Mouse (Mus musculus) urinary bladder, postnatal 36 days (tissue): ENCODE measurements at regions not wholly inside any gene's neighbourhood (a gene's known extent, or its start where the extent isn't known, plus 50 kb on each side); places are given as distances from the start of the nearest gene placed in this dataset.
"Not testable (repeated sequence)": the region's sequence is repeated elsewhere in the genome, so short reads cannot be mapped to it uniquely, and the experiment has no call there.

Experiments
- DNase-seq, 2 experiments: peaks; one replicate each; pipeline ENCODE4 v3.0.0; 2022; ENCODE audit warnings: low spot score in 2 of 2, mixed read lengths in 1 of 2

DNA sequence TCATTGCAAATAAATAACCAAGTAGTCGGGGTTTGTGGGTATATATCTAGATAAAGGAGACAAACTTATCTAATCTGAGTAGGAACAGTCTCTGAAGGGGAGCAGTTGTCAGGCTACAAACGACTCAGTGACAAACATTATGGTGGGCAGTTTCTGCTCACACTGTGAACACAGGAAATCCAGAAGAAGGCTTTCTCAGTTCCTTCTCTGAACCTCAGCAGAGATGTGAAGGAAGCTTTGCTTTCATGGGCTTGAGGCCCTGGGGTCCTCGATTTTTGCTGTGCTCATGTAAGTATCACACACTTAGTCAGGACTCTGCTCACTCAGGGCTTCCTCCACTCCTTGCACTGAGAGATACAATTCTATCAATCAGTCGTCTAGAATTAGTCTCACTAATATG lies 994.7 kb upstream of the Foxg1 start:
- DNase-seq = no peak

DNA sequence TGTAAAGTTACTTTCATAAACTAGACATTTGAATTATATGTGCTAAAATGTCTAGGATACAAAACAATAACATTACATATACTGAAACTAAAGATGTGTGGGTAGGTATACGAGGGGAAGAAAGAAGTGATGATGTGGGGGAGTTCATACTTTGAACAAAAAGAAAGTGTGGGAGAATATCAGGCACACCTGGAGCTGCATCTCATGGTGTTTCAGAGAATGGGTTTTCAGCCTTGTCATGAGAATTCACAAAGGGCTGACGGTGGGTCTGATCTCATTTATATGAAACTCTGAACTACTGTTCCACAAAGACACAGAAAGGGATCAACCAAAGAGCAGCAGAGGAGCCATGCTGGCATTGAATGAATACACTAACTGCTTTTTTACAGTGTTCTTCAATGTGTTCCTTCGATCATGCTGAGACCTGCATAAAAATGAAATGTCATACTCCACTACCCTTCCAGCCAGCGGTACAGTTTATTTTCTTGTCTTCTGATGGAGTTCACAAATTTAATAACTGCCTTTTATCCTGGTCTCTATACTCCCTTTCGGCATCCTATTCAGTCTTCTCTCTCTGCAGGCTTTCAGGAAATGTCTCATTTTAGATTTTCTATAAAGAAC lies 994.2 kb upstream of the Foxg1 start:
- no peak for DNase-seq

GRCm38 (mm10) chr12:48391008-48391407 lies 991.5 kb upstream of the Foxg1 start:
- no peak for DNase-seq

DNA sequence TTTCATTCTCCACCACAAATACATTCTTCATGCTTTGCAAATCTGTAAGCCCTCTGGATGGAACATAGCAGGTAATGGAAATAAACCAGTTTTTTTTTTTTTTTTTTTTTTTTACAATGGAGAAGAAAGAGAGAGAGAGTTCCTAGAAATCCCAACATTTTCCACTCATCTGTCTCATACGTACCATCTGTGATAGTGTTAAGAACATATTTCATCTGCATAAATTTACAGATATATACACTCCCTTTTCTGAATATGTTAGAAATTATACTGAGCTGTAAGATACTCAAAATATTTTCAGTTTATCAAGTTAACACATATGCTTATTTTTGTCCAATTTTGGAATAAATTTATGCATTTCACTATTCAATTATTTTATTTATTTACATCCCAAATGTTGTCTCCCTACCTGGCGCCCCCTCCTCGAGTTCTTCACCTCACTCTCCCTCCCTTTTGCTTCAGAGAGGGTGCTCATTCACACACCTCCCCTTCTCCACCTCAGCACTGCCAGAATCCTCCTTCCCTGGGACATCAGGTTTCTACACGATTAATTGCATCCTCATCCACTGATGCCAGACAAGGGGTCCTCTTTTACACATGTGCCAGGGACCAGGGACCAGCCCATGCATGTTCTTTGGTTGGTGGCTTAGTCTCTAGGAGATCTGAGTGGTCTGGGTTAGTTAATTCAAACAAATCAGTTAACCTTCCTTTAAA lies 943.0 kb upstream of the Foxg1 start:
- no peak for DNase-seq

GRCm38 (mm10) chr12:48448719-48449118 lies 933.7 kb upstream of the Foxg1 start:
- not testable (repeated sequence) for DNase-seq

- no peak for DNase-seq
Measured at GRCm38 (mm10) chr12:48462392-48462791, 920.1 kb upstream of the Foxg1 start.

DNA sequence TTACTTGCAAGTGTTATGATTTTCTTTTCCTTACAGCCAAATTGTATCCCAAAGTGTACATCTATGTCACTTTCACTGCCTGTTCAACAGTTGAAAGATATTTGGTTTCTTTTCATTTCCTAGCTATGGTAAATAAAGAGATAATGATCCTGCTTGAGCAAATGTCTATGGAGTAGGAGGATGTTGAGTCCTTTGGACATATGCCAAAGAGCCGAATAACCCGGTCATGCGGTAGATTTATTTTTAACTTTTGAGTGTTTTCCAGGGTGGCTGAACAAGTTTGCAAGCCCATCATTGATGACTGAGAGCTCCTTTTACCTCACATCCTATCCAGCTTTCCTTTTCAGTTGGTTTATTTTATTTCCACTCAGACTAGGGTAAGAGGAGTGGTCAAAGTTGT lies 881.7 kb upstream of the Foxg1 start:
- no peak for DNase-seq

- DNase-seq = no peak
Measured at GRCm38 (mm10) chr12:48511594-48511993, 870.9 kb upstream of the Foxg1 start.

DNA sequence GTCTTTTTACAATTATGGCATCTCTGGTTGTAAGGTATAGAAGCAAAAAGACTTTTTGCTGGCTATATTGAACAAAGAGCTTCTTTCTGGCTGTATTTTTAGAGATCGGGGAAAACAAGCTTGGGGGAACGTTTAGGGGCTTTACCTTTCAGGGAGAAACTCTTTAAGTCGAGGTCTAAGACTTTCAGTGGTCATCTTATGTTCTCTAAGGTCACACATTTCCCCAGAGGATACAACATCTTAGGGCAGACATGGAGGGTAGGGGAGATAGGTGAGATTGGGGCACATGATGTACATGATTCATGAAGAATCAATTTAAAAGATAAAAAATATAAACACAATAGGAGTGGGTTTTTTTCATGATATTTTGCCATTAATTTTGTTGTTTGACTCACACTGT lies 870.2 kb upstream of the Foxg1 start:
- no peak for DNase-seq

- no peak for DNase-seq
Measured at GRCm38 (mm10) chr12:48521996-48522395, 860.5 kb upstream of the Foxg1 start.

GRCm38 (mm10) chr12:48559690-48560089 lies 822.8 kb upstream of the Foxg1 start:
- DNase-seq = peak in 1 of 2 experiments; percentile 4

DNA sequence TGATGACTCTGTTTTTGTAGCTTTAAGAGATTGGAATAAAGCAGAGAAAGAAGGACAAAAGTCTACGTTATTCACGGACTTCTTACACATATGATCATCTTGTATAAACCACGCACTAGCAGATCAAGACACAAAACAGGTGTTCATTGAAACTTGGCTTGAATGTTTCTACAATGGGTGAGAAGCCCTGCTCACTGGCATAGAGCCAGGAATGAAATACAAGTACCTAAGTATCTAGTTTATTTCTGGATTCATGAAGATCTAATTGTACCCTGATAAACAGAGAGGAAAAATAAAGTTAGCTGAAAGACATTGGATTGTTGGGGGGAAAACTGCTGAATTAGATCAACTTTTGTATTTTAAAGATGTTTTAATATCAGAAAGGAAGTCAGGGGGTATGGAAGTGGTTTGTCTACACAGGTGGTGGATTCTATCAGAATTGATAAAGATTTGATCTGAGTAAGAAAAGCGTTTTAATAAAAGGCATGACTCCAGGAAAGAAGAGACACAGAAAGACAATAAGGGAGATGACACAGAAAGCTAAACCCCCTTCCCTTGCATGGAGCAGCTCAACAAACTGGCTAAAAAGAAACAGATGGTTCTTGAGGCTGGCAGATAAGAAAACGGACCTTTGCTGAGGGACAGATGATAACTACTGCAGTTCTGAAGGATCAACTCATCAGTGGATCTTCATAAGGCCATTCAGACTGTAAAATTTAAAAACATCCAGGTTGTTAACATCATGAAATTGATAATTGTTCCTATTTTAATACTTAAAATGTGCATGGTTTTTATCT lies 777.9 kb upstream of the Foxg1 start:
- no peak for DNase-seq

GRCm38 (mm10) chr12:48605423-48605822 lies 777.0 kb upstream of the Foxg1 start:
- no peak for DNase-seq

- no peak for DNase-seq
Measured at GRCm38 (mm10) chr12:48609391-48609790, 773.1 kb upstream of the Foxg1 start.

GRCm38 (mm10) chr12:48612066-48612465 lies 770.4 kb upstream of the Foxg1 start:
- DNase-seq = no peak

- no peak for DNase-seq
Measured at GRCm38 (mm10) chr12:48616337-48616736, 766.1 kb upstream of the Foxg1 start.

GRCm38 (mm10) chr12:48633559-48633958 lies 748.9 kb upstream of the Foxg1 start:
- no peak for DNase-seq

DNA sequence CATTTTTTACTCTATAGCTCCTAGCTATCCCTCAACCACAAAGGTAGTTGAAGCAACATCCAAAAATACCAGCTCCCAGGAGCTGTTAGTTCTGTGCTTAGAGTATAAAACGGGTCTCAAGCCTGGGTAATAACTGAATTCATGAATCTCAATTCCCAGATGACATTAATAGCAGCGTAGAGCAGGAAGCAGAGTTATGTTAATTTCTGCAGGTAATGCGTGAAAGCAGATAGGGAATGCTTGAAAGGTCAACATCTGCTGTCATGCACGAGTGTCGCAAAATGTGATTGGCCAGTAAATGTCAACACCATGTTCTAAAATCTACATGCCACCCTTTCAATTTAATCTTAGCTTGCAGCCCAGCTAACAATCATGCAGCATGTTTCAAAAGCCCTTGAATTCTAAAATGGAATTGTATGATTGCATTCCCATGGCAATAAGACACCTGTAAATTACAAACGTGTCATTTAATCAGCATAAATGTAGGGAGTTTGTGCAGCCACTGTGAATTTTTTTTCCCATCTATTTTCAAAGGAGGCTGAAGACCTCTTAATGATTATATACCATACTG lies 747.7 kb upstream of the Foxg1 start:
- no peak for DNase-seq

GRCm38 (mm10) chr12:48641974-48642373 lies 740.5 kb upstream of the Foxg1 start:
- DNase-seq = no peak

DNA sequence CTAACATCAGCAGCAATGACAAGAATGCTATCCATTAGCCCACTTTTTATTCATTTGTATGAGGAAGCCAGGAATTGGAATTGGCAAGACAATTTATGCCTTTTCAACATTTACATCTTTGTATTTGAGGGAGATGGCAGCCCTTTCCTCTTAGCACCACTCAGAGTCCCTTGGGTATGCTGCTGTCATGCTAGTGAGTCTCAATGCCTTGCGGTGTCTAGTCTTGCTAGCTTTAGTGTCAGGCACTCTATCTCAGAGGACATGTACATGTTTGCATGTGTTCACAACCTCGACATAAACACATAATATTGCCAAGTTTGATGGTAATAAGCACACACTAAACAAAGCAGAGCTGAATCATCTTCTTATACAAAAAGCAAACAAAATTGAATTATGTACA lies 737.3 kb upstream of the Foxg1 start:
- DNase-seq = no peak

DNA sequence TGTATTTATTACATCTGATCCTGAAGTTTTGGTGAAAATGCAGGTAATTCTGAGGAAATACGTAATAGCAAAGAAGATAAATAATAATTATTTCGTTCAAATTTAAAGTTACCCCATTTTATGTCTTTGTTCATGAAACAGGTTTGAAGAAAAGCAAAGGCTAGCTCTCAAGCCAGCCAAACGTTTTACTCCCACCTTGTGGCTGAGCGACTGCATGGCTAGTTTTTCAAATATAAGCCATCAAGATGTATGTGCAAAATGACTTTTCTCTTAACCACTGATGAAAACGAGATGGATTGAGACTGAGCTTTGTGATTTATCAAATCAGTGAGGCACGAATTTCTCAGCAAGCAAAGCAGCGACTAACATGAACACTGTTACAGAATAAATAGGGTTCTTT lies 736.5 kb upstream of the Foxg1 start:
- no peak for DNase-seq

- no peak for DNase-seq
Measured at GRCm38 (mm10) chr12:48675176-48675575, 707.3 kb upstream of the Foxg1 start.
